Mouse (Mus musculus) brain, embryonic 14.5 days (tissue): Measurements from ENCODE around the gene Chmp4b.

Experiments used
- CTCF ChIP-seq: fragments of 200-500 bp; IDR thresholded peaks from 2 replicates; pipeline ENCODE4 v1.5.1; 2012; ENCODE audit warnings: inconsistent platforms, mild to moderate bottlenecking, moderate library complexity, borderline replicate concordance; ENCODE audit not compliant: insufficient read depth, insufficient read length; ENCODE audit errors: extremely low read depth
- POLR2A ChIP-seq: fragments of 200-500 bp; IDR thresholded peaks from 2 replicates; pipeline ENCODE4 v1.6.1; 2012; ENCODE audit warnings: mild to moderate bottlenecking, inconsistent platforms, borderline replicate concordance; ENCODE audit not compliant: poor library complexity, insufficient read depth, insufficient read length, severe bottlenecking; ENCODE audit errors: extremely low read depth

DNA sequence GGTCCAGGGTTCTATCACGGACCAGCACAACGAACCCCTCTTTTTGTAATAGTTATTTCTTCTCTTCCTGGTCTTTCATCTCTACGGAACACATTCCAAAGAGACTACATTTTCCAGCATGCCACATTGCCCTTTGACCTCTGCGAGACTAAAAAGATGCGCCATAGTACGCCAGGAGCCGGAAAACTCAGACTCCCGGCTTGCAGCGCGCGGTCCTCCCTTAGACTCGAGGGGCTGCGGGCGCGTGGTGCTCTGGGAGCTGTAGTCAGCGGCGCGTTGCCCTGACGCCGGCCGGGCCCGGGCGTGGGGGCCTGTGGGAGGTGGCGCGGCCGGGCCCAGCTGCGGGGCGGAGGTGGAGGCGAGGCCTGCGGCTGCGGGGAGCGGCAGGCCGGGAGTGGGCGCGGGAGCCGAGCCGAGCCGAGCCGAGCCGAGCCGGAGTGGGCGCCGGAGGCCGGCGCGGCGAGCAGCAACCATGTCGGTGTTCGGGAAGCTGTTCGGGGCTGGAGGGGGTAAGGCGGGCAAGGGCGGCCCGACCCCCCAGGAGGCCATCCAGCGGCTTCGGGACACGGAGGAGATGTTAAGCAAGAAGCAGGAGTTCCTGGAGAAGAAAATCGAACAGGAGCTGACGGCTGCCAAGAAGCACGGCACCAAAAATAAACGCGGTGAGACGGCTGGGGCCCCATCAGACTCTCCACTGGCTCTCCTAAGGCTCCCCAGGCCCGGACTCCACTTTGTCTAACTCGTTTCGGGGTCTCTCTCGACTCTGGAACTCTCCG, 5.4 kb downstream of the Chmp4b start:
- TF ChIP-seq POLR2A (peak; percentile 85), CTCF (no peak)
